Mouse (Mus musculus): ENCODE data around the gene 1700113H08Rik. TPM values are rescaled to one million over a fixed set of nuclear protein-coding genes. Genes with fewer than 3 reads are reported as not detected.

The 1700113H08Rik gene
- total and polyA plus RNA-seq, 2 experiments from 2014 or later, result 0.27 TPM; not detected in 1

DNA sequence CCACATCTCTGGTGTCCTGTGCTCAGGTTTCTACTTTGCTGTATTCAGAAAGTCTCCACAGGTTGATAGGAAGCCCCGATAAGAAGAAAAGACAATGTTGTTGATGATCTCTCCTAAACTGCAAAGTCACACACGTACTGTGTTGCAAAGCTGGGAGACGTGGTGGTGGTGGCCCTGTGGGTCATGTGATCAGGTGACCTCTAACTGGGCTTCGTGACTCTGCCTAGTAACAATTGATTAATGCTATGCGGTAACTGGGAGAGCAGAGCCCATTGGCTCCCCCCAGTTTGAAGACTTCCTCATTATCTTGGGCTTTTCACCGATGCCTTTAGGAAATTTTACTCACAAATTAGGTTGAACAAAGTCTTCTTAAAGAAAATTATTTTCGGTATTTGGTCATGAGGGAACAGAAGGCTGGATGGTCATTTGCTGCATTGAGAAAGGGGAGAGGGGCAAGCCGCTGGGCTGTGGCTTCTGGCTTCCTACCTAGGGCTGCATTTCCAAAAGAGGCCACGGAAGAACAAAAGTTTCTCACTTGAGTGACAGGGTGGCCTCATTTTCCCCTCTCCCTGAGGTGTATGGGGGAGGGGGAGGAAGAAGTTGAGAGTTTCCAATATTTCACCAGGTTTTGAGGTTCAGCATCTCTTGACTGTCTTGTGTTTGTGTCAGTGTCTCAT lies 181.6 kb downstream of the 1700113H08Rik start:
- no peaks in the 10 kb centered on the region for H3K4me1 ChIP-seq (ENCODE audit: insufficient read depth)
- no peak overlapping the region for H3K9ac ChIP-seq
- H3K27me3 ChIP-seq (ENCODE audit: insufficient read depth, low read length), result no peaks in the 10 kb centered on the region
- 31% methylated on average over 9 of the region's 9 CpGs for WGBS
- H3K27ac ChIP-seq (ENCODE audit: low read depth, low read length), result no peak overlapping the region
- H3K9me3 ChIP-seq (ENCODE audit: low read length), result no peaks in the 10 kb centered on the region
- TF ChIP-seq CTCF (IDR thresholded peaks at IDR 0.05; ENCODE audit: low read depth), result no peak
- H3K36me3 ChIP-seq (ENCODE audit: insufficient read depth), result no peaks in the 10 kb centered on the region
- no peak for ATAC-seq
- no peak overlapping the region for H3K4me3 ChIP-seq (ENCODE audit: low read depth, low read length)
- no peak overlapping the region for H3K4me2 ChIP-seq (ENCODE audit: low read depth)
- no peak for DNase-seq

DNA sequence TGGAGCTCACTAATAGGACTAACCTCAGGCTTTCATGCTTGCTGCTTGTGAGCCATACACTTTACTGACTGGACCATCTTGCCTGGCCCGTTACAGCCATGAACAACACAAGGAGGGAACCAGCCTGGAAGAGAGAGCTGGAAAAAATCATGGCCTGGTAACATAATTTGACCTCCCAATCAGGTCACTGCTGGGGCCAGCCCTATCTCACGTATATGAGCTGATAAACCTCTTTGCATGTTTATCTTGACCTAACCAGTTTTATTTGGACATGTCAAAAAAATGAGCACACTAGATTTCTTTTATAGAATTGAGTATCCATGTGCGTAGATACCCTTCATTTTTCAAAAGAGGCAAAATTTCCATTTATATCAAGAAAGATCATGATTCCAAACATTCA lies 213.9 kb downstream of the 1700113H08Rik start:
- Histone ChIP-seq H3K27me3 (ENCODE audit: insufficient read depth, low read length) (no peaks in the 10 kb centered on the region), H3K4me2 (ENCODE audit: low read depth) (no peak overlapping the region), H3K4me1 (ENCODE audit: insufficient read depth) (no peaks in the 10 kb centered on the region), H3K9me3 (ENCODE audit: low read length) (no peaks in the 10 kb centered on the region), H3K36me3 (ENCODE audit: insufficient read depth) (no peaks in the 10 kb centered on the region), H3K4me3 (ENCODE audit: low read depth, low read length) (no peak overlapping the region), H3K9ac (no peak overlapping the region), H3K27ac (ENCODE audit: low read depth, low read length) (no peak overlapping the region)
- 85% methylated on average over 3 of the region's 3 CpGs for WGBS
- DNase-seq (no peak), ATAC-seq (no peak)
- no peak for TF ChIP-seq CTCF (IDR thresholded peaks at IDR 0.05; ENCODE audit: low read depth)

DNA sequence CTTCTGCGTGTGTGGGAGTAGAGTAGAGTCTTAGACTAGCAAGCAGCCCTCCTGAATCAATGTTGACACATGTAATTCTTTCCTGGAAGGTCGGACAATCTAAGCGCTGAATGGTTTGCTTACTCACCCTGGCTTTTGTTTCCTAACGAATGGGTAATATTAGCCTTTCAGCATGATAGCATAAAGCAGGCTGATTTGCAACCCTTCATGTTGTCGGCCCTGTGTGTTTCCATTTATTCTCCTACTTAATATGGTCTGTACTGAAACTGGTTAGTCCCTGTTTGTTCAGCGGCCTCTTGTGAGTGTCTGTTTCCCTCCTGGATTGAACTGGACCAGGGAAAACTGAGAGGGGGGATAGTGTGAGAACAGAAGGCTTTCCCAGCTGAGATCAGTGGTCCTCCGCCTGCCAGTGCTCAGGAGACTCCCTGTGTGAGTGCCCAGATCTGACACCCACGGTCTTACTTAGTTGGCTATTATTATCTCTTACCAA lies 214.3 kb downstream of the 1700113H08Rik start:
- no peak for DNase-seq
- TF ChIP-seq CTCF (IDR thresholded peaks at IDR 0.05; ENCODE audit: low read depth), result no peak
- 30% methylated on average over 8 of the region's 8 CpGs for WGBS
- ATAC-seq, result peak; percentile 16; the same call in 1 of the 2 replicates
- Histone ChIP-seq H3K36me3 (ENCODE audit: insufficient read depth) (no peaks in the 10 kb centered on the region), H3K9ac (no peak overlapping the region), H3K9me3 (ENCODE audit: low read length) (no peaks in the 10 kb centered on the region), H3K27me3 (ENCODE audit: insufficient read depth, low read length) (no peaks in the 10 kb centered on the region), H3K4me2 (ENCODE audit: low read depth) (no peak overlapping the region), H3K4me1 (ENCODE audit: insufficient read depth) (no peaks in the 10 kb centered on the region), H3K4me3 (ENCODE audit: low read depth, low read length) (no peak overlapping the region), H3K27ac (ENCODE audit: low read depth, low read length) (no peak overlapping the region)

DNA sequence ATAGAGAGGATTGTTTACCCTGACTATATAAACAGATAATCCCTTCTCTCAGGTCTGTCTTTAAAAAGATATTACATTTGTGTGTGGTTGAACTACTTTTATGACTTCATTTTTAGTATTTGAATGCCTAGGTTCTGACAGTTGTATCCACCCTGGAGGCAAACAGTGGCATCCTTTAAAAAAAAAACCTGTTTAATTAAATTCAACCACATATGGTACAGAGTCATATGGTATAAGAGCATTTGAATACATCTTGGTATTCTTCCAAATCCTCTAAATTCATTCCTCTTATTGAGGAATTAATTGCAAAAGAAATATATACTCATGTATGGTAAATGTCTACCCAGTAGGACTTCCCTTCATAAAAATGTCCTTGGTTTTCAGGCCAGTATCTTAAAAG lies 217.2 kb downstream of the 1700113H08Rik start:
- Histone ChIP-seq H3K27me3 (ENCODE audit: insufficient read depth, low read length) (no peaks in the 10 kb centered on the region), H3K27ac (ENCODE audit: low read depth, low read length) (no peak overlapping the region), H3K36me3 (ENCODE audit: insufficient read depth) (no peaks in the 10 kb centered on the region), H3K4me2 (ENCODE audit: low read depth) (no peak overlapping the region), H3K4me3 (ENCODE audit: low read depth, low read length) (no peak overlapping the region), H3K4me1 (ENCODE audit: insufficient read depth) (no peaks in the 10 kb centered on the region), H3K9me3 (ENCODE audit: low read length) (no peaks in the 10 kb centered on the region), H3K9ac (no peak overlapping the region)
- DNase-seq (no peak), ATAC-seq (no peak)
- TF ChIP-seq CTCF (IDR thresholded peaks at IDR 0.05; ENCODE audit: low read depth), result no peak

Other genes starting within 250 kb of the 1700113H08Rik start
- 0.19 and 0.31 TPM in 2 replicates for gene Stab2, start 50.0 kb upstream of the 1700113H08Rik start, total RNA-seq (2014; rRNA removed)
- gene Stab2, start 50.0 kb upstream of the 1700113H08Rik start, polyA plus RNA-seq (2015; fragmentation: Nextera tagmentation; extraction: Ambion mirVana), result 0.04 and 0.08 TPM in 2 replicates

All from forebrain, postnatal 0 days (tissue).